Mouse (Mus musculus) brain, embryonic 14.5 days (tissue): ENCODE measurements around the gene Galntl6. TPM values are rescaled to one million over a fixed set of nuclear protein-coding genes. Genes with fewer than 3 reads are reported as not detected.
A peak's percentile ranks its signal among the peaks of the same experiment; 100 is the strongest.

Experiments
- DNase-seq: peaks from one replicate; pipeline ENCODE4 v3.0.0-alpha.2; 2011; ENCODE audit warnings: low read depth
- CTCF ChIP-seq: fragments of 200-500 bp; IDR thresholded peaks from 2 replicates; pipeline ENCODE4 v1.5.1; 2012; ENCODE audit warnings: inconsistent platforms, mild to moderate bottlenecking, moderate library complexity, borderline replicate concordance; ENCODE audit not compliant: insufficient read depth, insufficient read length; ENCODE audit errors: extremely low read depth
- POLR2A ChIP-seq: fragments of 200-500 bp; IDR thresholded peaks from 2 replicates; pipeline ENCODE4 v1.6.1; 2012; ENCODE audit warnings: mild to moderate bottlenecking, inconsistent platforms, borderline replicate concordance; ENCODE audit not compliant: poor library complexity, insufficient read depth, insufficient read length, severe bottlenecking; ENCODE audit errors: extremely low read depth
- polyA plus RNA-seq: library from polyadenylated mRNA; depleted of rRNA; stranded (reverse); fragments of >200 nt; gene quantifications from 2 replicates; pipeline ENCODE4 v1.2.3, GENCODE M21; 2012

Gene Galntl6
- polyA plus RNA-seq, 1 experiment: 9.0 TPM

DNA sequence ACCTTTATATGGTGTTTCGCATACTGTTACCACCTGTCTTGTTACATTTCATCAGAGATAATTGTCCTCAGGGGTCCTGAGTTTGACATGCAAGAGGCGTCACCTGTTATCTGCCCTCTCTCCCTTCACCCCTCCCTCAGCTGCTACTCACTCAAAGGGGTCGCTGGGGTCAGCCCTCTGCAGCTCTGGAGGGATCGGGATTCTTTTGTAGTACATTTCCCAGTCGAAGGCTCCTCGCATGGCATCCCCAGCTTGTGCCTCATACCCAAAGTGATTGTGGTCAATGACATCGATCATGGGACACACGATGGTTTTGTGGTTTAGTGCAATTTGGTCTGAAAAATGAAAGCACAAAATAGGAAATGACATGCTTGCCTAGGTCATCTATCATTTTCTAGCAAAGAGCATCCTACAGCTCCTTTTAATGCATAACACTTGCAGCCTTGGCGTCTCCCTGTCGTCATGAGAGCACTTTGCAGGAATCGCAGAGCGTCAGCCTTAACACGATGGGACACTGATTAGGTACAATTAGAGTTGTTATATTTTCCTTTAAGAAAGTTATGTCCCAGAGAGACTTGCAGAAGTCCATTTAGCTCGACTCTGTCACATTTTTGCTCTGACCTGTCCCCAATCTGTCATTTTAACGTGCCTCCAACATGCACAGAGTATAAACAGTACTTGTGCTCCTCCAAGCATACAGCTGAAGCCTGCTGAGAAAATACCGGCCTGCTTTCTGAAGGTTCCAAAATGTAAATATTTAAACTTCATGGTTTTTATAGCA, 954.1 kb downstream of the Galntl6 start:
- DNase-seq: peak; percentile 31
- TF ChIP-seq CTCF (no peak), POLR2A (no peak)

DNA sequence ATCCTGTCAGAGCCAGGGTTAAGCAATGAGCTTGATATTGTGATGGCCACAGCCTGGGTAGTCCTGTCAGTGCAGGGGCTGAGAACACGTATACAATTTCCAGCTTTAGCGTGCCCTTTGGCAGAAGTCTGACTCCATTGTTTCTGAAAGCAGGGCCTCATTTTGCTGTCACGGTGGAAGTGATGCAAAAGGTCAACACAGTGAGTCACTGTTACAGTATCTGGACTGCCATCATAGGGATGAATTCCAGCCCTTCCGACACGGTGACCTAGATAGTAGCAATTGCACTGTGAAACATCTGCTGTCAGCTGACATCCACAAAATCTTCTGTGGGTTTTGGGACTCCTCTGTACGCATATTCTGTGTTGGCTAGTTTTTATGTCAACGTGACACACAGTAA, 956.9 kb downstream of the Galntl6 start:
- no peak for TF ChIP-seq POLR2A
- TF ChIP-seq CTCF: no peak
- no peak for DNase-seq

DNA sequence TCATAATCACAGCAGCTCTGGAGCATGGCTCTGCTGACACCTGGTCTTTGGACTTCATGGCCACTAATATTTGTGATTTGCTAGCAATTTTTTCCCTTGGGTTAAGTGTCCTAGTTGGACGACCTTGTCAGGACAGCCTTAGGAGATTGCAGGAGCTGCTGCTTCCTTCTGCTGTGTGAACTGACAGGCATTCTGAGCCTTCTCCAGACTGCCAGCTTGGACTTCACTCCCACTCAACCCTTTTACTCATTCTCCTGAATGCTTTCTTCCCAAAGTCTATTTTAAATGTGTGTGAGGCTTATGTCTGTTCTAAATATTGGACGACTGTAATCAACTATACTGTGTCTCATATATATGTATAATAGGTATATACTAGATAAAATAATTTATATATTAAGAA, 971.3 kb downstream of the Galntl6 start:
- DNase-seq: no peak
- TF ChIP-seq CTCF (no peak), POLR2A (no peak)

DNA sequence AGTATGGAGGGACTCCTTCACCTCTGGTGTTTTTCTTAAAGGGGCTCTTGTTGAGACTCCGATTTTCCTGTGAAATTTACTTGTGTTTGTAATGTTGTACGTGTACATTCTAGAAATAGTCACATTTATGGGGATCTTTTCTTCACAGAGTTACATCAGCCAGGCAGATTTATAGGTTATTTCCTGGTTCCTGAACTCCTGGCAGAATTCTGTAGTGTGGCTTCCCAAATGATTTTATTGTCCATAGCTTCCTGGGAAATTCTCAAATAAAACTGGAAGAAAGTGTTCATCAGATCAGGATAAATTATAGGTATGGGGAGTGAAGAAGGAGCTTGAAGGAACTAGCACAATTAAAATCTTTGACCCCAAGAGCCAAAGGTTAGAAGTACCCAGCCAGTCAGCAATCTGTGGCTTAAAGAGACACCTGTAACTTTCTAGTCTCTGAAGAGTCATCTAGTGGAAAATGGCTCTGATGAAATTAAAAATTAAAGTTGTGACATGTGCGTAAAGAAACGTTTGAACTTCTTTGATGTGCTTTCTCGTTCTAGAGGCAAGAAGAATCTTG, 972.5 kb downstream of the Galntl6 start:
- no peak for DNase-seq

DNA sequence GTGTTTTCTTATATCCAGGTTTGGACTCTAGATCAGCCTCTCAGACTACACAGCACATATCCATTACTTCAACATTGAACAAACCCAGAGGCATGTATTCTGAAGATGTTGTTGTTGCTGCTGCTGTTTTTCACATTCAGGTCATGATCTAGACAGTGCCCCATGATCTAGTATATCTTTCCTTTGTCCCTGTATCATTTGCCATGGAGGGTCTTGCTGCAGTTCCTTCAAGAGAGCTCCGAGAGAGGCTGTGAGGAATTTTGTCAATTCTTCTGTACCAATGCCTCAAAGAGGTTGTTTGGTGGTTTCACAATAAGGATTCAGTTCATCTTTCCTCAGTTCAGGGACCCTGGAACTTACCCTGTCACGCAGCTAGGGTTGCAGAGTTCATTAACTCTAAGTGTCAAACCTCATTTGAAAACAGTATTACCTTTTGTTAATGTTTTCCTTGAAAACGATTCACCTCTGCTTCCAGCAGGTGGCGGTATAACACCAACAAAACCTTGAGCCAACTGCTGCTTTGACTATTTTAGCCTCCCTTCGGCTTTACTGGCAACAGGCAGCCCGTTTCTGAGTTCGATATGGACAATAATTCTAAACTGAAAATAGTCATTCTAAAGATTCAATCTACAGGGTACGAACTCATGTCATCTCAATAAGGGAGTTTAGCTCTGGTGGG, 973.1 kb downstream of the Galntl6 start:
- peak; percentile 86 for DNase-seq
- TF ChIP-seq POLR2A (no peak), CTCF (peak; percentile 82)

More for the DNA sequence above, 972.5 kb downstream of the Galntl6 start:
- TF ChIP-seq CTCF (no peak), POLR2A (no peak)

DNA sequence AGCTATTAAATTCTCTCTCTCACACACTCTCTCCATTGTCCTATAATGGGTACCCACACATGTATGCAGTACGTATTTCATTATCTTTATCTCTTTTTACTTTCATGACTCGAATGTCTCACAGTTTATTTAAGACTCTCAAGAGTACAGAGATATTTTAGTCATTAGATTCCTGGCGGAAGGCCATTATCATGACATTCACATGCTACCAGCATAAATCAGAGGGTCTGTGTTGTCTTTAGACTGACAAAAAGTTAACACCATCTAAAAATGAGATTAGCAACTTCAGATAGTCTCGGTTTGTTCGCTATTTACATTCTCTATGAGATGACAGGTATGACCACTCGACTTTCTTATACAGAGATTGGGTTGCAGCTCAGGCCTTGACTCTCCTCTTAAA, 985.4 kb downstream of the Galntl6 start:
- peak; percentile 29 for DNase-seq
- TF ChIP-seq CTCF (no peak), POLR2A (no peak)

DNA sequence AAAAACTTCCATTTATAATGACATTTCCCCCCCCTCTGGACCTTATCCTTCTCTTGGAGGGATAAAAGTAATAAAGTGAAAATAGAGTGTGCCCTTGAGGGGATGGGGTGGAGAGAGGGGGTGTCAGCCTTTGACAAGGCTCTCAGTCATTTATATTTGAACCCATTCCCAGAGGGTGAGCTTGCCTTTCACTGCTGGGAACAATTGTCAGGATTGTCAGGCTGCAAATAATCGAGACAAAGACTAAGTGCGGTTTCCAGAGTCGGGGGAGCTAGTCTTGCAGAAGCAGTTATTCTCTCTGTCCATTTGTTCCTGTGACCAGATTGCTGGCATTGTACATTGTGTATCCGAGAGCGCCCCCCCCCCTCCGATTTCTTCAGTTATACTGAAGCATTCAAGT, 988.9 kb downstream of the Galntl6 start:
- peak; percentile 74 for DNase-seq
- no peak for TF ChIP-seq CTCF
- no peak for TF ChIP-seq POLR2A

DNA sequence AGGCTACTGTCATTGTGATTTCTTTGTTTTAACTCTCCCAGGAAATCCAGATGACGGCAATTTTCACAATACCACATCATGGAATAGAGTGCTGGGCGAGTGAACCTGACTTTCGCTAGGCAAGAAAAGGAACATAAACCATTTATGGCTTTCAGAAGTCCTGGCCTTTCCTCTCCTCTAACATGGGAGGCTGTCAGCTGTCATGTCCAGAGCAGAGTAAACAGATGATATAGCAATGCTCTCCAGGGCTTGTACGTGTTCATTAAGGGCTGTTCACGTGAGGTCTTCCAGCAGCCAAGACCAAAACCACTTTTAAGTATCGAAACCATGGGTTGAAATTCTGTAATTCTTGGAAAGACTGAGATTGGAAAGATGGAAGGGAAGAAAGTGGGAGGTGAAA, 989.3 kb downstream of the Galntl6 start:
- no peak for TF ChIP-seq CTCF
- no peak for TF ChIP-seq POLR2A
- DNase-seq: peak; percentile 49

DNA sequence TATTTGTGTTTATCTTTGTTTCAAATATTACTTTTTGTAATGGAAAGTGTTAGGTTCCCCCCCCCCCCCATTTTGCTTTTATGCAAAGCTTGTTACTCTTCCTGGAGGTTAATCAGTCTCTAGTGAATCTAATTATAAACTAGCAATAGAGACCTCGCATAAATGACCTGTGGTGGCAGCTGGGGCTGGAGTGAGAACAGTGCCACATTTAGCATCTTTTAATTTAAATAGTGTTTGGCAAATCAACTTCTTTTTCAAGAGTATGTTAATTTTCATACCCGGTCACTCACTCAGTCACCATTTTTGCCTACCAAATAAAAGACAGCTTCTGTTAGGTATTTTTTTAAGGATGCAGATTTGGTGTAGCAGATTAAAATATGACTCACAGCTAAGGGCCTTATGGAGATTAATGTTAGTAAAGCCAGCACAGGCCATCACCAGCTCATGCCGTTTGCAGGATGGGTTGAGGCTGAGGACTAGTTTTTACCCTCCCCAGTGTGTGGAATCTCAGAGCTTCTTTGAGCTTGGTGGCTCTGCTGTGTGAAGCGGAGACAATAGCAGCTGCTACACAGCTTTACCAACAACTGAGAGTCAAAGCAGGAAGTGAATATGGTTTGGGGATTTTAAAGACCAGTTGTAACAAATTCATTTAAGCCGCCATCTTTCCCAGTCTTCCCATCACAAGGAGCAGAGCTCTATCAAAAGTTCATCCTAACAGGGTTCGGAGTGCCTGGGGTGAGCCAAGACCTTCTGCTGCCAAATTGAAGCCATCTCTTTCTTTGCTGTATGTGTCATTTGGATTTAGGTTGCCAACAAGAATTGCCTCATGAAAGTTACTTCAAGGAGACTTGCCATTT, 990.0 kb downstream of the Galntl6 start:
- peak; percentile 66 for DNase-seq

DNA sequence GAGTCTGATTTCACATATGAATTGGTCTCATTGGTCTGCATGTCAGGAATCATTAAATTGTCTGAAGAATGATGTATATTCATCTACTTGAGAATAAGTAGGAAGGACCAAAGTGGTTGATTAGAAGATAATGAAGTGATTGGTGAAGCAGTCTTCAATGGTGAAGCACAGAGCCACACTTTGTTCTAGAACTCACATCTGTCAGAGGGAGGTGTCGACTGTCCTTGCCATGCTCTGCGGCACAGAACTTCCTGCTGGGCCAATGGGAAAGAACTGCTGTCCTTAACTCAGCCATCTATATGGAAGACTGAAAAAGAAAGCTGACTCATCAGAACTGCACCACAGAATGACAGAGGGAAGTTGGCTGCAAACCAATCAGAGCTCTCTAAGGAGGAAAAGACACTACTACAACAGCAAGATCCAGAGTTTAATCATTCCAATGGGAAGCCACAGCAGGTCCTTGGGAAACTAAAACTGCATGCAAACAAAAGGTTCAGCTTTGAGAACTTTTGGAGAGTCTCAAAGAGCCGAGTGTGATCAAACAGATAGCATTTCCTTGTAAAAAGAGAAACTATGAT, 992.0 kb downstream of the Galntl6 start:
- DNase-seq: peak; percentile 37
- TF ChIP-seq POLR2A (no peak), CTCF (no peak)

More for the DNA sequence above, 990.0 kb downstream of the Galntl6 start:
- no peak for TF ChIP-seq CTCF
- no peak for TF ChIP-seq POLR2A
